ENCODE assay signal across 8 mouse cellular contexts in the genomic region with DNA sequence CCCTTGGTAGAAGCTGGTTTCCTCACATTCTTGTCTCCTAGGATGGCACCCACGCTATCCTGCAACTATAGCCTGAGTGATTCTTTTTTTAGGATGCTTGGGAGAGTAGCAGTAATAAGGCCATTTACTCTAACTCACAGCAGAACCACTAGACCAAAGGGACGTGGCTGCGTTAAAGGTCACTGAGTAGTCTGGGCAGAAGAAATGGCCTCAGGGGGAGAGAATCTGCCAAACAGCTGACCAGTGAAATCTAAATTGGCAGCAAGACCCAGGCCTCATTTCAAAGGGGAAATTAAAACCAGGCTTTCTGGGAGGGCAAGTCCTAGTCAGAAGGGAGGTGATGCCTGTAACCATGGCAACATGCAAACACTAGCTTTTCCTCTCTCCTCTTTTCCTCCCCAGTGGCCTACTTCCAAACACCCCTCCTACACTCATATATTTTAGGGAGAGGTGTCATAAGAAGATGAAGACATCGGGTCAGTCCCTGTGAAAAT.
DNase-seq lines count a peak whose midpoint lies in the region; ATAC-seq and TF ChIP-seq lines count a peak whose summit lies in the region.

No protein-coding gene starts in this region.

- intact Hi-C loops in heart, postnatal 14 days (cut with DNase I): no loop called here

- H3K9ac ChIP-seq in lung, embryonic 14.5 days: no peak overlapping the region
- no peak overlapping the region for H3K9ac ChIP-seq in limb, embryonic 15.5 days
- no peak overlapping the region for H3K9ac ChIP-seq in kidney, embryonic 14.5 days (ENCODE audit: low read depth, low read length)

- no peak overlapping the region for H3K27ac ChIP-seq in lung, embryonic 14.5 days (ENCODE audit: low read depth)
- H3K27ac ChIP-seq in embryonic facial prominence, embryonic 10.5 days (replicated peaks): 0 out of 2 replicates have a peak overlapping the region, but pooled peaks have one; percentile 0
- H3K27ac ChIP-seq in limb, embryonic 15.5 days: no peak overlapping the region
- H3K27ac ChIP-seq in kidney, embryonic 14.5 days (ENCODE audit: low read depth, low read length): no peak overlapping the region

- peaks cover 5% of the 10 kb centered on the region; the same call in 1 of the 2 replicates for H3K4me1 ChIP-seq in lung, embryonic 14.5 days (ENCODE audit: insufficient read depth)
- H3K4me1 ChIP-seq in embryonic facial prominence, embryonic 10.5 days: peaks cover 34% of the 10 kb centered on the region
- peaks cover 19% of the 10 kb centered on the region for H3K4me1 ChIP-seq in limb, embryonic 15.5 days
- no peaks in the 10 kb centered on the region for H3K4me1 ChIP-seq in kidney, embryonic 14.5 days (ENCODE audit: control insufficient read depth, insufficient read depth, low read length)

- WGBS in lung, embryonic 14.5 days: 69% methylated on average over 4 of the region's 4 CpGs
- 33% methylated on average over 4 of the region's 4 CpGs for whole genome bisulfite sequencing in embryonic facial prominence, embryonic 10.5 days
- WGBS in limb, embryonic 15.5 days: 30% methylated on average over 4 of the region's 4 CpGs
- WGBS in kidney, embryonic 14.5 days: 54% methylated on average over 4 of the region's 4 CpGs

- H3K36me3 ChIP-seq in lung, embryonic 14.5 days (ENCODE audit: insufficient read depth): no peaks in the 10 kb centered on the region
- no peaks in the 10 kb centered on the region for H3K36me3 ChIP-seq in embryonic facial prominence, embryonic 10.5 days (replicated peaks)
- H3K36me3 ChIP-seq in limb, embryonic 15.5 days: no peaks in the 10 kb centered on the region
- H3K36me3 ChIP-seq in kidney, embryonic 14.5 days (ENCODE audit: control insufficient read depth, insufficient read depth, low read length): no peaks in the 10 kb centered on the region

- no peak overlapping the region for H3K4me3 ChIP-seq in lung, embryonic 14.5 days (ENCODE audit: low read depth, low read length)
- no peak overlapping the region for H3K4me3 ChIP-seq in embryonic facial prominence, embryonic 10.5 days
- no peak overlapping the region for H3K4me3 ChIP-seq in limb, embryonic 15.5 days
- H3K4me3 ChIP-seq in kidney, embryonic 14.5 days (ENCODE audit: low read length): no peak overlapping the region

- peak; percentile 34 for DNase-seq in lung, embryonic 14.5 days
- DNase-seq in lung, postnatal 4 days: no peak
- peak; percentile 72 for DNase-seq in embryonic facial prominence, embryonic 10.5 days (ENCODE audit: low spot score)
- peak; percentile 43 to 59 for DNase-seq in heart, postnatal 14 days
- DNase-seq in urinary bladder, postnatal 4 days (ENCODE audit: low spot score in 2 of 2): peak; percentile 28 to 59
- DNase-seq in c-Kit-positive CD71-positive TER-119-positive erythroid progenitor cells, embryonic 14.5 days (ENCODE audit: low spot score): no peak

- H3K4me2 ChIP-seq in lung, embryonic 14.5 days: no peak overlapping the region
- no peak overlapping the region for H3K4me2 ChIP-seq in limb, embryonic 15.5 days
- H3K4me2 ChIP-seq in kidney, embryonic 14.5 days (replicated peaks; ENCODE audit: low read depth, low read length): no peak overlapping the region

- ATAC-seq in lung, embryonic 14.5 days (ENCODE audit: insufficient read depth): no peak
- peak; percentile 76; the same call in 1 of the 2 replicates for ATAC-seq in limb, embryonic 15.5 days (ENCODE audit: insufficient number of reproducible peaks, low FRiP score, low TSS enrichment, low read depth)
- ATAC-seq in kidney, embryonic 14.5 days (ENCODE audit: low FRiP score, low TSS enrichment): no peak; the same call in 1 of the 2 replicates

- TF ChIP-seq CTCF in lung, embryonic 14.5 days (IDR thresholded peaks at IDR 0.05; ENCODE audit: low read depth): no peak

- H3K27me3 ChIP-seq in lung, embryonic 14.5 days (ENCODE audit: insufficient read depth, low read length): no peaks in the 10 kb centered on the region
- no peaks in the 10 kb centered on the region for H3K27me3 ChIP-seq in embryonic facial prominence, embryonic 10.5 days (replicated peaks; ENCODE audit: low read depth, poor library complexity, severe bottlenecking)
- H3K27me3 ChIP-seq in limb, embryonic 15.5 days: no peaks in the 10 kb centered on the region
- H3K27me3 ChIP-seq in kidney, embryonic 14.5 days (ENCODE audit: control insufficient read depth, insufficient read depth, low read length): no peaks in the 10 kb centered on the region

- H3K9me3 ChIP-seq in lung, embryonic 14.5 days (ENCODE audit: low read depth, low read length): no peaks in the 10 kb centered on the region
- no peaks in the 10 kb centered on the region for H3K9me3 ChIP-seq in embryonic facial prominence, embryonic 10.5 days
- no peaks in the 10 kb centered on the region for H3K9me3 ChIP-seq in limb, embryonic 15.5 days
- no peaks in the 10 kb centered on the region for H3K9me3 ChIP-seq in kidney, embryonic 14.5 days (ENCODE audit: control insufficient read depth, low read length)

Comparison
In these comparisons a context has a peak if more than half of its experiments do, and no peak if none do; other contexts are left out.
1. DNase-seq: peak in lung, embryonic 14.5 days (single experiment), embryonic facial prominence, embryonic 10.5 days (single experiment), heart, postnatal 14 days (2 of 2) and urinary bladder, postnatal 4 days (2 of 2); none in lung, postnatal 4 days (0 of 2) and c-Kit-positive CD71-positive TER-119-positive erythroid progenitor cells, embryonic 14.5 days (single experiment).